In the genomic region with DNA sequence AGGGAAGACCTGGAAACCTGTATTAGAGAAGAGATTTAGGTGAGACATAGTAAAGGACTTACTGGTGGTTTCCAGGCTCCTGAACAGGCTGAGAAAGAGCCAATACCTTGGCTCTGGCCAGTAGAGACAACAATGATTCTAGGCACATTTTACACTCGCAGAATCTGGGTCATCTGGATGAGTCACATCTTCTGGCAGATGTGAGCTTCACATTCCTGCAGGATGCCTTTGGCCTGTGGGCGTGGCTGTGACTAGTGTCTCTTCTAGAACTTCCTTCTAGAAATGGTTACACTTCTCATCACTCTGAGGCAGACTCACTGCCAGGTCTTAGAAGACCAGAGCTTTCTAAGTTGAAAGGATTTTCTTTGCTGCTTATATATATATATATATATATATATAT, we compare ENCODE assay signal across 12 mouse cellular contexts.
DNase-seq lines count a peak whose midpoint lies in the region; ATAC-seq lines count a peak whose summit lies in the region.
"Had no signal": no experiment of that assay in that cellular context is flagged by ENCODE, and none has a peak within 500 bp of the region (broad histone marks: within the 10 kb centered on the region; RNA-seq: fewer than 3 reads in every experiment).

No protein-coding gene starts in this region.

- no peak overlapping the region for H3K27ac ChIP-seq in liver, embryonic 12.5 days
- H3K27ac ChIP-seq: limb, embryonic 15.5 days; neural tube, embryonic 13.5 days had no signal

- intact Hi-C loops in left cerebral cortex, postnatal 36 days (cut with DNase I), result no loop called here

- H3K4me3 ChIP-seq in liver, embryonic 12.5 days, result no peak overlapping the region
- H3K4me3 ChIP-seq: limb, embryonic 15.5 days; neural tube, embryonic 13.5 days had no signal

- WGBS in liver, embryonic 12.5 days (ENCODE audit: insufficient replicate concordance), result 46% methylated on average over 2 of the region's 2 CpGs

- no peaks in the 10 kb centered on the region for H3K9me3 ChIP-seq in liver, embryonic 12.5 days (replicated peaks)
- H3K9me3 ChIP-seq: limb, embryonic 15.5 days; neural tube, embryonic 13.5 days had no signal

- no peaks in the 10 kb centered on the region for H3K4me1 ChIP-seq in liver, embryonic 12.5 days
- H3K4me1 ChIP-seq: limb, embryonic 15.5 days had no signal

- no peak for ATAC-seq in liver, embryonic 12.5 days
- ATAC-seq: forebrain, embryonic 14.5 days had no signal

- no peak overlapping the region for H3K4me2 ChIP-seq in liver, embryonic 12.5 days
- H3K4me2 ChIP-seq: limb, embryonic 15.5 days; neural tube, embryonic 13.5 days had no signal

- peak; percentile 26 to 28 for DNase-seq in left cerebral cortex, adult 18-20 months (ENCODE audit: low spot score in 2 of 2)
- DNase-seq in left cerebral cortex, postnatal 36 days (ENCODE audit: low spot score in 2 of 2), result no peak
- DNase-seq in Muller cell, postnatal 12 days (ENCODE audit: inconsistent ontology term), result peak; percentile 89
- peak; percentile 65 for DNase-seq in adrenal gland, adult 8-10 months
- DNase-seq in lung, postnatal 10 days, result peak; percentile 68
- DNase-seq in cerebellum, postnatal 36 days, result no peak
- DNase-seq: spleen, adult 18-20 months; thymus, adult 18-20 months had no signal

- no peak overlapping the region for H3K9ac ChIP-seq in liver, embryonic 12.5 days
- H3K9ac ChIP-seq: limb, embryonic 15.5 days; neural tube, embryonic 13.5 days had no signal

- no peaks in the 10 kb centered on the region for H3K27me3 ChIP-seq in liver, embryonic 12.5 days (replicated peaks)
- H3K27me3 ChIP-seq: limb, embryonic 15.5 days; neural tube, embryonic 13.5 days had no signal

- no peaks in the 10 kb centered on the region for H3K36me3 ChIP-seq in liver, embryonic 12.5 days
- H3K36me3 ChIP-seq: limb, embryonic 15.5 days; neural tube, embryonic 13.5 days had no signal

Comparison
In these comparisons a context has a peak if more than half of its experiments do, and no peak if none do; other contexts are left out.
1. DNase-seq: peak in left cerebral cortex, adult 18-20 months (2 of 2), Muller cell, postnatal 12 days (single experiment), adrenal gland, adult 8-10 months (single experiment) and lung, postnatal 10 days (single experiment); none in left cerebral cortex, postnatal 36 days (0 of 2) and cerebellum, postnatal 36 days (0 of 2).